Mouse (Mus musculus): ENCODE measurements around the gene Adssl1.
A peak's percentile ranks its signal among the peaks of the same experiment; 100 is the strongest.

Gene Adssl1

GRCm38 (mm10) chr12:112592985-112593734 is 26.7 kb upstream of the Adssl1 start:
- DNase-seq (ENCODE audit: low spot score), result no peak

GRCm38 (mm10) chr12:112593951-112594915 is 25.6 kb upstream of the Adssl1 start:
- no peak for DNase-seq (ENCODE audit: low spot score)

GRCm38 (mm10) chr12:112594989-112595388 is 24.9 kb upstream of the Adssl1 start:
- DNase-seq (ENCODE audit: low spot score), result no peak

GRCm38 (mm10) chr12:112595626-112596025 is 24.2 kb upstream of the Adssl1 start:
- DNase-seq (ENCODE audit: low spot score), result no peak

GRCm38 (mm10) chr12:112596454-112596853 is 23.4 kb upstream of the Adssl1 start:
- DNase-seq (ENCODE audit: low spot score), result no peak

GRCm38 (mm10) chr12:112596891-112597500 is 22.8 kb upstream of the Adssl1 start:
- no peak for DNase-seq (ENCODE audit: low spot score)

- no peak for DNase-seq (ENCODE audit: low spot score)
Observed at GRCm38 (mm10) chr12:112597618-112598017, 22.2 kb upstream of the Adssl1 start.

GRCm38 (mm10) chr12:112599198-112599597 is 20.6 kb upstream of the Adssl1 start:
- DNase-seq (ENCODE audit: low spot score), result no peak

GRCm38 (mm10) chr12:112599942-112600611 is 19.8 kb upstream of the Adssl1 start:
- DNase-seq (ENCODE audit: low spot score), result no peak

- DNase-seq (ENCODE audit: low spot score), result no peak
Observed at GRCm38 (mm10) chr12:112604022-112604421, 15.8 kb upstream of the Adssl1 start.

- no peak for DNase-seq (ENCODE audit: low spot score)
Observed at GRCm38 (mm10) chr12:112604709-112605649, 14.9 kb upstream of the Adssl1 start.

- peak; percentile 76 for DNase-seq (ENCODE audit: low spot score)
Observed at GRCm38 (mm10) chr12:112605766-112606165, 14.1 kb upstream of the Adssl1 start.

- no peak for DNase-seq (ENCODE audit: low spot score)
Observed at GRCm38 (mm10) chr12:112606998-112607397, 12.8 kb upstream of the Adssl1 start.

- no peak for DNase-seq (ENCODE audit: low spot score)
Observed at GRCm38 (mm10) chr12:112609031-112609430, 10.8 kb upstream of the Adssl1 start.

GRCm38 (mm10) chr12:112616668-112617067 is 3.2 kb upstream of the Adssl1 start:
- no peak for DNase-seq (ENCODE audit: low spot score)

- DNase-seq (ENCODE audit: low spot score), result no peak
Observed at GRCm38 (mm10) chr12:112617184-112617583, 2.7 kb upstream of the Adssl1 start.

GRCm38 (mm10) chr12:112617898-112618380 is 1.9 kb upstream of the Adssl1 start:
- no peak for DNase-seq (ENCODE audit: low spot score)

GRCm38 (mm10) chr12:112618981-112619685 is 712 bp upstream of the Adssl1 start:
- no peak for DNase-seq (ENCODE audit: low spot score)

- no peak for DNase-seq (ENCODE audit: low spot score)
Observed at GRCm38 (mm10) chr12:112620354-112621061, 663 bp downstream of the Adssl1 start.

Measured in ovary, postnatal 10 days (tissue).